Mouse (Mus musculus) midbrain, postnatal 0 days (tissue): ENCODE results near the gene BC004004. TPM values are rescaled to one million over a fixed set of nuclear protein-coding genes. Genes with fewer than 3 reads are reported as not detected.

Experiments
- ATAC-seq: fragments of 200-750 bp; cut with Nextera tagmentation; 2 replicates; pipeline ENCODE4 v1.8.0; 2017; ENCODE audit warnings: moderate number of reproducible peaks, mild to moderate bottlenecking, moderate TSS enrichment, moderate library complexity; ENCODE audit not compliant: low FRiP score
- DNase-seq: peaks from one replicate; pipeline ENCODE4 v3.0.0-alpha.2; 2015; ENCODE audit warnings: low spot score
- H3K27ac ChIP-seq: fragments of 300-500 bp; sonication (generic); 2 replicates; pipeline ENCODE4 v1.5.1; 2014; ENCODE audit warnings: low read depth, mild to moderate bottlenecking, low read length, mixed read lengths
- H3K27me3 ChIP-seq: fragments of 300-500 bp; sonication (generic); 2 replicates; pipeline ENCODE4 v1.6.1; 2014; ENCODE audit warnings: low read length, control low read depth, mixed read lengths; ENCODE audit not compliant: insufficient read depth
- H3K36me3 ChIP-seq: fragments of 300-500 bp; sonication (generic); 2 replicates; pipeline ENCODE4 v1.6.1; 2014; ENCODE audit warnings: low read length, control low read depth, mixed read lengths; ENCODE audit not compliant: insufficient read depth
- H3K4me1 ChIP-seq: fragments of 300-500 bp; sonication (generic); 2 replicates; pipeline ENCODE4 v1.6.1; 2014; ENCODE audit warnings: mild to moderate bottlenecking, control low read depth, antibody characterized with exemption, low read length, mixed read lengths; ENCODE audit not compliant: insufficient read depth
- H3K4me2 ChIP-seq: fragments of 300-500 bp; sonication (generic); 2 replicates; pipeline ENCODE4 v1.6.1; 2014; ENCODE audit warnings: low read depth, mild to moderate bottlenecking, low read length, mixed read lengths; ENCODE audit not compliant: poor library complexity, severe bottlenecking
- H3K4me3 ChIP-seq: fragments of 300-500 bp; sonication (generic); 2 replicates; pipeline ENCODE4 v1.5.1; 2014; ENCODE audit warnings: low read depth, mild to moderate bottlenecking, low read length, moderate library complexity
- H3K9ac ChIP-seq: fragments of 300-500 bp; sonication (generic); replicated peaks from 2 replicates; pipeline ENCODE4 v1.6.1; 2014; ENCODE audit warnings: mild to moderate bottlenecking, low read length, moderate library complexity, mixed read lengths; ENCODE audit not compliant: poor library complexity, severe bottlenecking
- H3K9me3 ChIP-seq: fragments of 300-500 bp; sonication (generic); 2 replicates; pipeline ENCODE4 v1.6.1; 2016; ENCODE audit warnings: low read length, control low read depth
- CTCF ChIP-seq: IDR thresholded peaks from 2 replicates; pipeline ENCODE4 v1.5.1; 2016; ENCODE audit warnings: antibody characterized with exemption, mild to moderate bottlenecking
- WGBS: fragments of 180-500 bp; shearing (Covaris S2); extraction: QIAGEN DNeasy Blood & Tissue Kit; methylation state at CpG from one replicate; pipeline ENCODE4 v1.1.7; 2014; 5-methylcytosine and 5-hydroxymethylcytosine counted together
- polyA plus RNA-seq: library from polyadenylated mRNA; unstranded; fragments of >200 nt; fragmentation: Nextera tagmentation; extraction: Ambion mirVana; gene quantifications from 2 replicates; pipeline ENCODE4 v1.2.1, GENCODE M21; 2015
- total RNA-seq: library from RNA; depleted of rRNA; stranded (reverse); fragments of >200 nt; gene quantifications from 2 replicates; pipeline ENCODE4 v1.2.3, GENCODE M21; 2014

Gene BC004004
- total and polyA plus RNA-seq, 2 experiments from 2014 or later: 120 to 146 TPM

- no peak overlapping the region for H3K9ac ChIP-seq
- H3K27me3 ChIP-seq: no peaks in the 10 kb centered on the region
- peaks cover 4% of the 10 kb centered on the region; the same call in 1 of the 2 replicates for H3K4me1 ChIP-seq
- DNase-seq (no peak), ATAC-seq (no peak)
- no peak overlapping the region for H3K4me2 ChIP-seq
- no peak for TF ChIP-seq CTCF
- 89% methylated on average over 10 of the region's 10 CpGs for WGBS
- H3K36me3 ChIP-seq: peaks cover 15% of the 10 kb centered on the region
- H3K4me3 ChIP-seq: no peak overlapping the region
- no peak overlapping the region for H3K27ac ChIP-seq
- H3K9me3 ChIP-seq: no peaks in the 10 kb centered on the region
Observed at GRCm38 (mm10) chr17:29258025-29258558, 10.5 kb upstream of the BC004004 start.

DNA sequence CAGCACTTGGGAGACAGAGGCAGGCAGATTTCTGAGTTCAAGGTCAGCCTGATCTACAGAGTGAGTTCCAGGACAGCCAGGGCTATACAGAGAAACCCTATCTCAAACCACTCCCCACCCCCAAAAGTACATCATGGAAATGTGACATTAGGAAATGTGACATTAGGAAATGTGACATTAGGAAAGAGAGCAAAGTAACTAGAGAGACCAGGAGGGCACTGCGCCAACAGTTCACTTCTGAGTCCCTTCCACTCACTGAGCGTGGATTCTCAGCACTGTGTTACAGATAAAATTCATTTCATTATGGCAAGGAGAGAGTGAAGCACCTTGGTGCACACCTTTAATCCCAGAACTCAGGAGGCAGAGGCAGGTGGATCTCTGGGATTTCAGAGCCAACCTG lies 9.7 kb upstream of the BC004004 start:
- Histone ChIP-seq H3K9me3 (no peaks in the 10 kb centered on the region), H3K9ac (no peak overlapping the region), H3K4me3 (no peak overlapping the region), H3K36me3 (peaks cover 15% of the 10 kb centered on the region), H3K4me1 (peaks cover 4% of the 10 kb centered on the region; the same call in 1 of the 2 replicates), H3K27me3 (no peaks in the 10 kb centered on the region), H3K27ac (no peak overlapping the region), H3K4me2 (no peak overlapping the region)
- ATAC-seq (no peak), DNase-seq (no peak)
- WGBS: 97% methylated on average over 2 of the region's 2 CpGs
- no peak for TF ChIP-seq CTCF

GRCm38 (mm10) chr17:29259489-29259888 lies 9.1 kb upstream of the BC004004 start:
- H3K4me2 ChIP-seq: no peak overlapping the region
- no peak overlapping the region for H3K27ac ChIP-seq
- WGBS: 1% methylated on average over 3 of the region's 3 CpGs
- H3K27me3 ChIP-seq: no peaks in the 10 kb centered on the region
- peak; percentile 94 for TF ChIP-seq CTCF
- ATAC-seq: no peak
- H3K4me3 ChIP-seq: no peak overlapping the region
- H3K36me3 ChIP-seq: peaks cover 12% of the 10 kb centered on the region
- DNase-seq: peak; percentile 80
- no peak overlapping the region for H3K9ac ChIP-seq
- H3K9me3 ChIP-seq: no peaks in the 10 kb centered on the region
- peaks cover 4% of the 10 kb centered on the region; the same call in 1 of the 2 replicates for H3K4me1 ChIP-seq

DNA sequence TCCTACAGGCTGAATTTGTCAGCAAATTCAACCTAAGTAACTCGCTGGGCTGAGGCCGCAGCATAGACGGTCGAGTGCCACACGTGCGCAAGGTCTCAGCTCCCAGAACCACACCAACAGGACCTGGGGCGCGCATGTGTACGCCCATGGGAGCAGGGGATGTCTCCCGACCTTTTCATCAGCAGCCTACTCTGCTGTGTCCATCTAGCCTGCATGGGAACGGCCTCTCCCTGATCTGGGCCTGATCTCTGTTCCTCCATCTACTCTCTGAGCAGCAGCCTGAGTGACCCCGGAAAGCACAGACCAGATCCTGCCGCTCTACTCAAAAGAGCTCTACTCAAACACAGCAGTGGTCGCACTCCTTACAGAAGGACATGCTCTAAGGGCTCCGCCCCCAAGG lies 8.1 kb upstream of the BC004004 start:
- H3K27ac ChIP-seq: no peak overlapping the region
- 90% methylated on average over 15 of the region's 15 CpGs for WGBS
- no peaks in the 10 kb centered on the region for H3K27me3 ChIP-seq
- DNase-seq (no peak), ATAC-seq (no peak)
- no peaks in the 10 kb centered on the region for H3K9me3 ChIP-seq
- peaks cover 4% of the 10 kb centered on the region; the same call in 1 of the 2 replicates for H3K4me1 ChIP-seq
- H3K4me3 ChIP-seq: no peak overlapping the region
- H3K9ac ChIP-seq: no peak overlapping the region
- peaks cover 12% of the 10 kb centered on the region for H3K36me3 ChIP-seq
- H3K4me2 ChIP-seq: no peak overlapping the region
- TF ChIP-seq CTCF: no peak

GRCm38 (mm10) chr17:29261603-29262258 lies 6.9 kb upstream of the BC004004 start:
- 91% methylated on average over 22 of the region's 22 CpGs for WGBS
- no peak for TF ChIP-seq CTCF
- DNase-seq (no peak), ATAC-seq (no peak)
- Histone ChIP-seq H3K9ac (no peak overlapping the region), H3K4me2 (no peak overlapping the region), H3K9me3 (no peaks in the 10 kb centered on the region), H3K4me1 (peaks cover 4% of the 10 kb centered on the region; the same call in 1 of the 2 replicates), H3K27ac (no peak overlapping the region), H3K27me3 (no peaks in the 10 kb centered on the region), H3K4me3 (no peak overlapping the region), H3K36me3 (peaks cover 12% of the 10 kb centered on the region)

DNA sequence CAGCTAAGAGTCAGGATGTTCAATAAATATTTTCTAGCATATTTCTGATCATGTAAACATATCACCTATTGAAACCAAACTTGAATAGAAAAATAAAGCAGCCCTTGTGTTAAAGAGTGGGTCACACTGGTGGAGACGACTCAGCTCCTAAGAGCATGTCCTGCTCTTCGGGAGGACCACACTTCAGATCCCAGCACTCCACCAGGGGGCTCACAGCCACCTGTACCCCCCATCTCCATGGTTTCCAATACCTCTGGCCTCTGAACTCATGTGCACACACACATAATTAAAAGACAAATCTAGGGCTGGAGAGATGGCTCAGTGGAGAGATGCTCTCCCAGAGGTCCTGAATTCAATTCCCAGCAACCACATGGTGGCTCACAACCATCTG lies 6.3 kb upstream of the BC004004 start:
- no peaks in the 10 kb centered on the region for H3K9me3 ChIP-seq
- no peak overlapping the region for H3K4me2 ChIP-seq
- DNase-seq (no peak), ATAC-seq (no peak)
- TF ChIP-seq CTCF: peak; percentile 27; the same call in 1 of the 2 replicates
- WGBS: 45% methylated on average over 2 of the region's 2 CpGs
- no peak overlapping the region for H3K4me3 ChIP-seq
- no peak overlapping the region for H3K27ac ChIP-seq
- peaks cover 4% of the 10 kb centered on the region; the same call in 1 of the 2 replicates for H3K4me1 ChIP-seq
- no peaks in the 10 kb centered on the region for H3K27me3 ChIP-seq
- peaks cover 12% of the 10 kb centered on the region for H3K36me3 ChIP-seq
- no peak overlapping the region for H3K9ac ChIP-seq
